Mouse (Mus musculus): Measurements from ENCODE around the gene Dhdds.

DNA sequence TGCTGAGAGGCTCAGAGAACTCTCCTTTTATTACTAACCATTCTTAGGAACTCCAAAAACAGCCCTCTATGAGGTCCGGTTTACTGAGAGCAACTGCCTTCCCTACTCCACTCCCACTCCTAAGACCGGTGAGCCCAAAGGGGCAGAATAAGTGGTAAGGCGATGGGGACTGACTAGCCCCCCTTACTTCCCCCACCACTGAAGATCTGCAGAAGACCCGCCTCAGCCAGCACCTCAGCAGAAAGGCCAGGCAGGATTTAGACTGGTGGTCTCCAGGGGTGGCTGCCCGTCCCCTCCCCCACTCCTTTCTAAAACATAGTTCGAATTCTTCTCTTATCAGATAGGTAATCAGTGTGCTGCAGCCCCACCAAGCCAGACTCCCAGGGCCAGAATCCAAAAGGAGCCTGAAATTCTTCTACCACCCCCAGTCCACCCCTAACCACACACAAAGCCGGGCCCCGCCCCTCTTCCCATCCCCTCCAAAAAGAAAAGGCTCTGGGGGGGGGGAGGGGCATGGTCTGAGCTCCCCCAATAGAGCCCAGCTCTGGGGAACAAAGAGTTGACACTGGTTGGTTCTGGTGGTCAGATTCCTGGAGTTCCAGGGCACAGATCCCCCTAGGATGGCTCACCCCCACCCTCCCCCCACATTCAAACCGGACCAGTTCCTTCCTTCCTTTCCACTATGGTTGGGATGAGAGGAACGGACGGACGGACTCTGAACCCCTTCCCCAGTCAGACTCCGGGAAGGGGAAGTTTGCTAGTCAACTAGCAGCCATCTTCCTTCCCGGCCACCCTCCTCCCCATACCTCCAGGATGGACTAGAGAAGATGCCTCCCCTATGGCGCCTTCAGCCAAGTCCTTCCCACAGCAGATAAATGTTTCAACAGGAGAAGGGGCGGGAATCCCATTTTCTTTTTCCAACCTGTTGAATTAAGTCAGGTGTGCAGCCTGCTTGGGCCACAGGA lies 11.0 kb upstream of the Dhdds start:
- TF ChIP-seq CTCF (IDR thresholded peaks at IDR 0.05; ENCODE audit: borderline replicate concordance, insufficient read depth, low read length) (no peak), POLR2A (IDR thresholded peaks at IDR 0.05; ENCODE audit: low read depth, low read length) (no peak)

All from embryonic fibroblast, embryonic 13.5 days (primary cell).